Mouse (Mus musculus) left cerebral cortex, adult 8-10 months (tissue): ENCODE data around the gene Ift22. TPM values are rescaled to one million over a fixed set of nuclear protein-coding genes. Genes with fewer than 3 reads are reported as not detected.
A peak's percentile ranks its signal among the peaks of the same experiment; 100 is the strongest.
"Not testable (repeated sequence)": the region's sequence is repeated elsewhere in the genome, so short reads cannot be mapped to it uniquely, and the experiment has no call there.

Source experiments
- DNase-seq, 2 experiments: peaks; one replicate each; pipeline ENCODE4 v3.0.0; 2022; ENCODE audit warnings: low spot score in 2 of 2
- total RNA-seq, 4 experiments: library from RNA; stranded (reverse); gene quantifications; 2 replicates each; pipeline ENCODE4 v1.2.4; 2022

Gene Ift22
- total RNA-seq, 4 experiments from 2014 or later, result 87.2 to 95.6 (median 91.6) TPM

DNA sequence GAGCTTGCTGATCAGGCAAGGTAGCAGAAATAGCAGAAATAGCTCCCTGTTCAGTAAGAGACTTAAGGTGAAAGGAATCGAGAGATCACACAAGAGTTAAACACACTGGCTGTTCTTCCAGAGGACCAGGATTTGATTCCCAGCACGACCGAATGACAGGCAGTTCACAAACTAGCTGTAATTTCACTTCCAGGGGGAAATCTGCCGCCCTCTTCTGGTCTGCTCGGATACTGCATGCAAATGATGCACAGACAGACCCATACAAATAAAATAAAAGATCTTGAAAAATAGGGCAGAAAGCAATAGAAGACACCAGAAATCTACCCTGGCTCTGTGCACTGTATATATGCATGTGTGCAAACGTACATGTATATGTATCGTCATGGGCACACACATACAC, 2.3 kb upstream of the Ift22 start:
- DNase-seq, result no peak

DNA sequence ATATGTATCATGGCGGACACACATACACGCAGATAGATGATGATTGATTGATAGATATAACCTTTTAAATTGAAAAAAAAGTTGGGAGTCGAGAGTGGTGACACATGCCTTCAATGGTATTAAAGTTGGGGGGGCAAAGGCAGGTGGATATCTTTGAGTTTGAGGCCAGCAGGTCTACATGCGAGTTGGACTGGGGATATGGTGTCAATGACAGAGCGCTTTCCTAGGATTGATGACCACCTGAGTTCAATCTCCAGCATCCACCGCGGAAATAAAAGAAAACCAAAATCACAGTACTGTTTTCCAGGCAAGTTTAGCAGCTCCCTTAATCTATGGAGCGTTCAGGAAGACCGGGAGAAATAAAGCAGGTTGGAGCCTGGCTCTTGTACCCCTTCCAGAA, 363 bp upstream of the Ift22 start:
- no peak for DNase-seq

DNA sequence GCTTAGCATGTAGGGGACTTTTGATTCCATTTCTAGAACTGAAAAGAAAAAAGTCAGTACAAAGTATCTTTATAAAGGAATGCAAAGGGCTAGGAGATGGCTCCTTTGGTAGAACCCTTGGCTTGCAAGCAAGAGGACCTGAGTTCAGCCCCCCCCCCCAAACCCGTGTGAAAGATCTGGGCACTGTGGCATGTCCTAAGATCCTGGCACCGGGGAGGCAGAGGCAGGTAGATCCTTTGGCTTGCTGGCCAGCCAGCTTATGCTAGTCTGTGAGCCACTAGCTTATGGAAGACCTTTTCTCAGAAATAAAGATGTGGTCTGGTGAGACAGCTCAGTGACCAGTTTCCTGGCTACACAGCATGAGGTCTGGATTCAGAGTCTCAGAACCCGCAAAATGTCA, 6.2 kb downstream of the Ift22 start:
- DNase-seq, result no peak

DNA sequence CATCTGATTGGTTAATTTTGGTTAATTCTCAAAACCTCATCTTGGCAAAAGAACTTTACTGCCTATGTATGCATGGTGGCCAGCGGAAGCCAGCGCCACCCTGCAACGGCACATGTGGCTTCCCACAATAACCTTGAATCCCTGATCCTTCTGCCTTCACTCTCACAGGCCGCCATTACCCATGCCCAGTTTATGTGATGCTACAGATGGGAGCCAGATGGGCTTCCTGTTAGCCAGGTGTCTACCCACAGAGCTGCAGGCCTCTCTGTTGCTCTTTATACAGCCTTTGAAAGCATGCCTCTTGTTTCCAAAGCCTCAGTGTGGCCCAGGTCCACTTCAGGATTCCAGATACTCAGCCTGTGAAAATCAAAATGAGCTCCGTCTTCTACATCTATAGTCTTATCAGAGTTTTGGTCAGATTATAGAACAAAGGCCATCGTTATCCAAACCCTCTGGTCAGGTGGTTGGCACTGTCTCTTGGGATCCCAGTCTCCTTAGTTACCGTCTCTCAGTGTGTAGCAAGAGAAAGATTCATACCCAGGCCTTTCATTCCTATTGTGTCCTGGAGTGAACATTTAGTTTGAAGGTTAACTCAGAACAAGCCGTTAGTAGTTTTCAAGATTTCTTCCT, 9.8 kb downstream of the Ift22 start:
- DNase-seq, result no peak

DNA sequence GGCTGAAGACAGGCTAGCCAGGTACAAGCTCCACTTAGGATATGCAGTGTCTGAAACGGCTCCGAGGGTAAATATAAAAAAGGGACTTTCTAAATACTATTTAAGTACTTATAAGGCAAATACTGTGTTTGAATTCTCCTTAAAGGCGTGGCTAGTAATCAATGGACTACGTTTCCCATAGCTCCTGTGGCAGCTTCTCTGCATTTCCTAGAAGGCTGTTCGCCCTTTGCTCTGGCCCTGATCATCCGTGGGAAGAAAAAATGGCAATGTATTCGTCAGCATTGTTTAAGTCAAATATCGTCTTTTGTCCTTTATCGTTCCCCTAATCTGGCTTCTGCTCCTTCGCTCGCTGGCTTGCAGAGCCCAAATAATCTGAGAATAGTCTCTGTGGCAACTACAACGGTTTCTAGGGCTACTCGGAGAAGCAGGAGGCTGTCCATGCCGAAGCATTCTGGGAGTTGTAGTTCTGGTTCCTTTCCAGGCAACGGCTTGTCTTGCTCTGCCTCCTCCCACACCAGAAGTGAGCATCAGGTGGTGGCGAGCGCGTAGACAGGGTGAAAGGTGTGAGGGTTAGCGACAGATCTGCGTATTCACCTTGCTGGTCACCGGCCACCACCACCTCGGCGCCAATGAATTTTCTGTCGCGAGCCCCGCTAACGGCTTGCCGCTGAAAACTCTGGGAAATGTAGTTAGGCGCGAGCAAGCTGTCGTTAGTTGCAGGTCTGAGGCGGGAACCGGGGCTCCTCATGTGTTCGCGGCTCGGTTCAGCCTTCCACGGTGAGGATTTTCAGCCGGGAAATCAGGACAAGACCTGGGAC, 10.9 kb downstream of the Ift22 start:
- DNase-seq, result peak; percentile 73 to 82

DNA sequence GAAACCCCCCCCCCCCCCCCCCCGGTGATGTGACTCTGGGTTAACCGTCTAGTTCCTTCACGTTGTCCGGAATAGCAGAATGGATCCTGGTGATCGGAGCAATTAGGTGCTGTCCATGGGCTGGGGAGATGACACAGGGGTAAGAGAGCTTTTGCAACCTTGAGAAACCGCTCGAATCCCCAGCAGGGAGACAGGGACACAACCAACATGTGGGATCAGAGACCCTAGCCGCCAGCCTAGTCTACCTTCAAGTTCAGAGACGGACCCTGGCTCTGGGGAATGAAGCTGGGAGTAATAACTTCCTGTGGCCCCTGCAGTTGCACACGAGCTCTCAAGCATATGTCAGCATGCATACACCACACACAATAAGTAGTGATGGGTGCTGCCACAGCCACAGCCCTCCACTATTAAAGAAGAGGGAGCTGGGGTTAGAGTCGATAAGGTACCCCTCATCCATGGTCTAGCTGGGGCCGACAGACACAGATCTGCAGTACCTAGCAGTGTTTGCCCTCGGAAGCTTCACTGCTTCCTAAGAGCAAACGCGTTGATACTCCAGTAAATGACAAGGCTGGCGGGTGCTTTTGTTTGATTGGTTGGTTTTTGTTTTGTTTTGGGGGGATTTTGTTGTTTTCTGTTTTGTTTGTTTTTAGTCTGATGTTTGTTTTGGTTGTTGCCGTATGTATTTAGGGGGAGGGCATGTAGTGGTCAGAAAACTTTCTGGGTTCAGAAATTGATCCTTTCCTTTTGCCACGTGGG, 11.8 kb downstream of the Ift22 start:
- no peak for DNase-seq

DNA sequence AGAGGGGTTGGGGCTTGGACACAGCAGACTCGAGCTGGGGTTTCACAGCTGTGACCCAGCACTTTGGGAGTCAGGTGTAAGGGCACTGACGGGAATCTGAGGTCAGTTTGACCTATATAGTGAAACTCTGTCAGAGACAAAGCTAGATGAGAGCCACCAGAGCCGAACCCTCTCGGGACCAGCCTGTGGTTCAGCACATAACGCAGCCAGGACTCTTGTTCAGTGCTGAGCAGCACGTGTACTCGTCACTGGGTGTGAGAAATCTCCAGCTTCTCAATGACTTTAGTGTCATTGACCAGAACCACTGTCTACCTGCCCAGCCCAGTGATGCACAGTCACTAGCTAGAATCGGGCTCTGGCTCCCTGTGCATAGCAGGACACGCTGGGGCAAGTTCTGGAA, 14.9 kb downstream of the Ift22 start:
- no peak for DNase-seq

DNA sequence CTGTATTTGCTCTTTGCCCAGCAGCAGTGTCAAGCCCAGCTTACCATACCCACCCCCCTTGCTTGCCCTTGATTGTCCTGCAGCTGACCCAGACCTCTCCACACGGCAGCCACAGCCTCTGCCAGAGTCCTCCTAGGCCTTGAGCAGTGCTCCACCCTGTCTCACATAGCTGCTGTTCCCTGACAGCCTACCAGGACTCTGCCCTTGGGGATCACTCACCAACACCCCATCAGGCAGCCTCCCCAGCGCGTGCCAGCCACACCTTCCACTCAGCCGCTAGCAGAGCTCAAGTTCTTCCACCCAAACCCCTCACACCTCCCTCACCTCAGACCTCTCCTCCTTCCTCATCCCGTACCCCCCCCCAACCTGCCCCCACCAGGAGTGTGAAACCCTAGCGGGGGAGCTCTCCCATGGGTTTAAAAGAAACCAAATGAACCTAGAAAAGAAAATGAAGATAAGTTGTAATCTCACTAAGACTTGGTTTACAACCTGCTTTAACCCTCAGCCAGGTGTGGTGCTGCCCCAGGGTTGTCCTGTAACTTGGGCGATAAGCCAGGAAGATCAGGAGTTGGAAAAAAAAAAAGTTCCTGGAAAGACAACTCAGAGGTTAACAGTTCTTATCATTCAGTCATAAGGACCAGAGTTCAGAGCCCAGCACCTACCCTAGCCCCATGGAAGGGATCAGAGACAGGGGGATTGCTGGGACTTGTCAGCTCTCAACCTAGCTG, 16.0 kb downstream of the Ift22 start:
- DNase-seq, result no peak

DNA sequence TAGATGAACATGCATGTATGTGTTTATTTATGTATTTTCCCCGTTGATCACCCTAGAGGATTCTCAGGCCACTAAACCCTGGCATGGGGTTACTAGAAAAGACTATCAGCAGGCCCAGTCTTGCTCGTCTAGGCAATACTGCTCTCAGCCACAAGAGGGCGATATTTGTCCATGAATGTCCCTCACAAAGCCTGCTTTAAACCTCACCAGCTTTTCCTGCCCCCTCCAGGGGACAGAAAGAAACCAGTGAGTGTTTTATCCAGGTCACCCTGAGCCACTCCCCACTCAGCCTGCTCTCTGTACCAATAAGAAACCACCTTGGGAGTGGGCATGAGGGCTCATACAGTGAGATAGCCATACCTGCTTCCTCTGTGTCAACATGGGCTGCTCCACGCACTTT, 21.1 kb downstream of the Ift22 start:
- DNase-seq, result peak; percentile 57 to 75

DNA sequence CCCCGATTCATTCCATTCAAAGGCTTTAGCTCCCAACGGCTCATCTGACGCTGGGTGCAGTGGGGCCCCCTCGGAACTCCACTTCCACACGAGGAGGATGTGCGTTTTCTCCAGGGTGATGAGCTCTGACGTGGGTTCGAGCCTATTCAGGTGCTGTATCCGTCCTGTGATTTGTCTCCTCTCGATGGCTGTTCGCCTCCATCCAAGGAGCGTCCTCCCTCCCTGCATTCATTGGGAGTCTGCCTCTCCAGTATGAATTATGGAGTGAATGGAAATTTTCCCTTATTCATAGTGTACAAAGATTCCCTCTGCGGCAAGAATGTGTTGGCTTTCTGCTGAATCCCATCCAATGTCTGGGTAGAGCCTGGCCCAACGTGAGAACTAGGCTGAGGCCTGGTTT, 23.9 kb downstream of the Ift22 start:
- DNase-seq, result no peak

DNA sequence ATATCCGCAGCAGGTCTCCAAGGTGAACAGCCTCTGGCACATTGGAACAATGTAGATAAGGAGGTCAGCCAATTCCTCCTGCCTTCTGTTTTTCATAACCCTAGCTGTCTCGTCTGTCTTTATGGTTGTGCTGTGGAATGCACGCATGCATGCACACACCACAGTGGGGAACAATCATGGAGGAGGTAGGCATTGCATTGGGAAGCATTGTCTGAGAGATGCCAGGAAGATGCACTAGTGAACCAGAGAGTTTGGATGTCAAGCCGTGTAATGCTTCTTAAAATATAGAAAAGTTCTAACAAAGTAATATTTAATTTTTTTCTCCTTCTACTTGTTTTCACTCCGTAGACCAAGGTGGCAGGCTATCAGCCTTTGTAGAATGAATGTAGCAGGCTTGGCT, 25.0 kb downstream of the Ift22 start:
- no peak for DNase-seq

DNA sequence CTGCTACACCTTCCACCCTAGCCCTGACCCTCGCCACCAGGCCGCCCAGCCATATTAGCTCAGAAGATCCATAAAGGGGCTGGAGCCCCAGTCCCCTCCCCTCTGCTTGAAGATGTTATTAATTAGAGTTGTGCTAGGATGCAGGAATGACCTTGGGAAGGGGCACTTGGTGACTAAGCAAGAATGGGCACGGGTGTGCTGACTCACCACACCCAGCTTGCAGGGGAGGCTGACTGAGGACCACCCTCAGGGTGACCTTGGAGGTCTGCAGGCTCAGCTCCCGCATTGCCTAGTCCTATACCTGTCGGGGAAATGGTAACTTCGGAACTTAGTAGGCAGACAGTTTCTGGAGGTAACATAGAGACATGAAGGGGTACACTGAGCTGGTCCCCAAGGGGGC, 26.0 kb downstream of the Ift22 start:
- no peak for DNase-seq

DNA sequence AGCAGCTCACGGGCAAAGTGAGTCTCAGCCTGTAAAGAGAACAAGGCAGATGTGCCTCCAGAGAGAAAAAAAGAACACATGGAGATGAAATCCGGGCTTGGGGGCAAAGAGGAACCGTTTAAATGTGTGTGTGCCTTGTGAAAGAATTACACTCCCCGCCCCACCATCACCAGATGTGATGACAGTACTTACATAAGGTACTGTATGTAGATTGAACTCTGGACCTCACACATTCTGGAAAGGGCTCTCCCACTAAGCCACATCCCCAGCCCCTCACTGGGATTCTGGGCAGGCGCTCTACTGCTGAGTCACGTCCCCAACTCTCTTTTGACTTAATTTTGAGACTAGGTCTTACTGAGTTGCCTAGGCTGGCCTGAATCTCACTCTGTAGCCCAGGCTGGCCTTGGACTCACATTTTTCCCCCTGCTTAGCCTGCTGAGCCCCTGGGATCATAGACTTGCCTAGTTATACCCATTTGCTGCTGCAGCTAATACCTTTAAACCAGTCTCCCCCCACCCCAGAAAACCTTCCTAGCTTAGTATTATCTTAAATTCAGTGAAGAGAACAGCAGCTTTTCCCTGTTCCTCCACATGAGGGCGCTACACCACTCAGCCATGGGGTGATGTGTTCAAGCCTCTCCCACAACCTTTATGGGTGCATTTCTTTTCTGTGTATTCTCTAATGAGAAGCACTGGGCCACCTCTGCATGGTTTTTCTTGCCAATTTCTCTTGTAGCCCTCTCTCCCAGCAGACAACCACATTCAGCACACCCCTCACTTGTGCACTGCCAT, 28.1 kb downstream of the Ift22 start:
- no peak for DNase-seq

DNA sequence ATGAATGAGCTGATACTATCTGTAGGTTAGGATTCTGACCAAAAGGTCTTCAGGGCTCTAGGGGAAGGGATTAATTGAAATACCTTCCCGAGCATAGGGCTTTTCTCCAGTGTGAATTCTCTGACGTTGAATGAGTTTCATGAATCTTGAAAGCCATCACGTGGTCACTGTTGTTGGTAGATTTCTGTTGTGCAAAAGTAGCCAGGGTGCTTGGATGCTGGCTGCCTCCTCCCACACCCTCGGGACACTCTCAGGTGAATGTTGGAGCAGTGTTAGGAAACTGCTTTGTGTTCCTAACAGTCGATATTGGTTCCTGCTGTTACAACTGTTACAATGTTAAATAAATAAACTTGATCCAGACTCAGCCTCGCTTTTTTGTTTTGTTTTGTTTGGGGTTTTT, 28.8 kb downstream of the Ift22 start:
- DNase-seq, result no peak

DNA sequence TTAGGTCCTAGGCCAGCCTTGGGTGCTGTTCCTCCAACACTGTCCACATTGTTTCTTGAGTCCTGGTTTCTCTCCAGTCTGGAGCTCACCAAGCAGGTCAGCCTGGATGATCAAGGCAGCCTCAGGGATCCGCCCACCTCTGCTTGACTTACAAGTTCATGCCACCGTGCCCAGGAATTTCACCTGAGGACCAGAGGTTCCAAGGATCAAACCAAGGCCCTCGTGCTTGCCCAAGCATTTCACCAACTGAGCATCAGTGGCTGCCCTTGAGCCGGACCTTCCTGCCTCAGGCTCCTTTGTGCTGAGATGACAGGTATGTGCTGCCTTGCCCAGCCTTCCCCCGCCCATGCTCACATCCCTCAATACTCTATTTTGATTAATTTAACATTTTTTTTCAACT, 29.7 kb downstream of the Ift22 start:
- DNase-seq, result no peak

DNA sequence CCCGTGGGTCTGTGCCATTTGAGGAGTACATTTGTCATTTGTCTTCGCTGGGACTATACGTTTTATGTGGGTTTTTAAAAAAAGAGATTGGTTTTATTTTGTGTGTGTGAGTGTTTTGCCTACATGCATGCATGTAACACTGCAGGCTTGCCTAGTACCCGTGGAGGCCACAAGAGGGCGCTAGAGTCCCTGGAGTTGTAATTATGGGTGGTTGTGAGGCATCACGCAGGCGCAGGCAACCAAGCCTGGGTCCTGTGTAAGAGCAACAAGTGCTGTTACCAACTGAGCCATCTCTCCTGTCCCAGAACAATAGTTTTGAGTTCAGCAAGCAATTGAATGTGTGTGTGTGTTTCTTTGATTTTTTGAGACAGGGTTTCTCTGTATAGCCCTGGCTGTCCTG, 31.3 kb downstream of the Ift22 start:
- DNase-seq, result no peak

DNA sequence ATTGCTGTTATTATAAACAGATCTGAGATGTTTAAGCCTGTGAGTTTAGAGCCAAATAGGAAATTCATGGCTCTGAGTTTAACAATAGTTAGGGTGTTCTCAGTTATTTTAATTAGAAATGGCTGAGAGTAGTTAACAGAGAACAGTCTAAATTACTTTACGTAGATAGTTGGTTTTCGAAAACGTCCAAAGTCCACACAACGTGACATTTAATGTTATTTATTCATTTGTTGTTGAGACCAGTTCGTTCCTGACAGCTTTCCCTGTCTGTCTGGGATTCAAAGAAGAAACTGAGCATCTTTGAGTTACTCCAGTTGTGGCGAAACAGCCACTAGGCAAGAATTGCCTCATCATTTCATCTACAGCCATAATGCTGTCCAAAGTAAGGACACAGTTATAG, 32.1 kb downstream of the Ift22 start:
- DNase-seq, result not testable (repeated sequence)

DNA sequence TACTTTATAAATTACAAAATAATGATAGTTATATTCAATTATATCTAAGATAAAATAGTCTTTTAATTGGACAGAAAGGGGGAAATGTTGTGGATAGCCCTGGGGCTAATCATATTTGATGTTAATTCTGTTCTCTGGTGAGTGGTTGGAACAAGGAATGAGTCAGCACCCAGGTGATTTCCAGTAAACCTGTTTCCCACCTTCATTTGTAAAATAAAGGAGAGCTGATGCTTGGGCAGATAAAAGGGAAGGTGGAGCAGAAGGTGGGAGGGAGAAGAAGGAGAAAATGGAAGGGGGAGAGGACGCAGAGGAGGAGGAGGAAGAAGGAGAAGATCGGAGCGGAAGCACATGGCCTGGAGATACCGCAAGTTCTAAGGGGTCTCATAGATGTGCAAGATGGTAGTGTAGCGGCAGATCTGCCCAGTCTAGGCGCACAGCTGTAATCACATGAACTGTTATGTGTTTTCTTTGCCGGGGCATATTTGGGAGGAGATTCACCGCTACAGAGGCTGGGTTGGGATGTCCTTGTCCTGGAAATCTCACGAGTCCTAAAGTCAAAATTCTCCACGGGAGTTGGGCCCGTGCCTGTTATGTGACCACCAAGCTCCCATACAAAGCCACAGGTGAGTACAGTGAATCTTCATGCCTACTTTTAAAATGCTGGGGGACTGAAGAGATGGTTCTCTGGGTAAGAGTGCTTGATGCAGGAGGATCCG, 33.1 kb downstream of the Ift22 start:
- DNase-seq, result no peak

DNA sequence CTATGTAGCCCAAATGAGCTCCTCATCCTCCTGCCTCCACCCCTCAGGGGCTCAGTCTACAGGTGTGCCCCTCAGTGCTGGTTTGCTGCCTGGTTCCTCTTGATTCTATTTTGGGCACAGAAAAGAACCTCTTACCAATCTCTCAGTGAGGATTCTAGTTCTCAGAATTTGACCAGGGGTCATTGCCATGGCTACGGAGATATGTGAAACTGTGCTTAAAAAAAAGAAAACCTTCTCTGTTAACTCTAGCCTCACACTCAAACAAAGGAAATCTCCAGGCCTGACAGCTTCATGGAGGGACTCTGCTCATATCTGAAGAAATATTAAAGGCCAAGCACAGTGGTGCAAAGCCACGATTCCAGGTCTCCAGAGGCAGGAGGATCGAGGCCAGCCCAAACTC, 34.8 kb downstream of the Ift22 start:
- DNase-seq, result no peak

DNA sequence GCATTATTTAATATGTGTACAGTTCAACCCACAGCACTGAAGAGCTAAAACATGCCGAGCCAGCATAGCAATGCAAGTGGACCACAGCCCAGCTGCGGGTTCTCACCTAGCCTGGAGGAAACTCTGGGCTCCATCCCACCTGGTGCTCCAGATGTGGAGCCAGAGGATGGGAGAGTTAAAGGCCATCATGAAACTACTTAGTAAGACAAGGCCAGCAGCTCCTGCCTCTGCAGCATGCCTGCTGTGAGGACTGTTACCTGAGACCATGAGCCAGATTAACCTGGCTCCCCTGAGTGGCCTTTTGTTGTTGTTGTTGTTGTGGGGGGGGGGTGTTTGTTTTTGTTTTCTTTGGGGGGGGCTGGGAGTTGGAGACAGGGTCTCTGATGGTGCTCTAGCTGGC, 35.4 kb downstream of the Ift22 start:
- DNase-seq, result no peak
